Mouse (Mus musculus) CD4-positive, CD25-positive, alpha-beta regulatory T cell, adult 4 months (primary cell): Measurements from ENCODE around the gene Stam. TPM values are rescaled to one million over a fixed set of nuclear protein-coding genes. Genes with fewer than 3 reads are reported as not detected.
A peak's percentile ranks its signal among the peaks of the same experiment; 100 is the strongest.

Experiments
- ATAC-seq: one replicate; pipeline ENCODE4 v1.8.0; 2017
- polyA plus RNA-seq, 2 experiments: library from polyadenylated mRNA; unstranded; fragments of 100-300 nt; shearing (Covaris generic); gene quantifications; one replicate each; pipeline ENCODE4 v1.2.1; 2017

Gene Stam
- polyA plus RNA-seq, 2 experiments from 2014 or later, result 13.6 to 14.0 TPM

GRCm38 (mm10) chr2:14127629-14128028 is 53.7 kb downstream of the Stam start:
- ATAC-seq, result no peak

GRCm38 (mm10) chr2:14130641-14131339 is 56.9 kb downstream of the Stam start:
- ATAC-seq, result peak; percentile 89

DNA sequence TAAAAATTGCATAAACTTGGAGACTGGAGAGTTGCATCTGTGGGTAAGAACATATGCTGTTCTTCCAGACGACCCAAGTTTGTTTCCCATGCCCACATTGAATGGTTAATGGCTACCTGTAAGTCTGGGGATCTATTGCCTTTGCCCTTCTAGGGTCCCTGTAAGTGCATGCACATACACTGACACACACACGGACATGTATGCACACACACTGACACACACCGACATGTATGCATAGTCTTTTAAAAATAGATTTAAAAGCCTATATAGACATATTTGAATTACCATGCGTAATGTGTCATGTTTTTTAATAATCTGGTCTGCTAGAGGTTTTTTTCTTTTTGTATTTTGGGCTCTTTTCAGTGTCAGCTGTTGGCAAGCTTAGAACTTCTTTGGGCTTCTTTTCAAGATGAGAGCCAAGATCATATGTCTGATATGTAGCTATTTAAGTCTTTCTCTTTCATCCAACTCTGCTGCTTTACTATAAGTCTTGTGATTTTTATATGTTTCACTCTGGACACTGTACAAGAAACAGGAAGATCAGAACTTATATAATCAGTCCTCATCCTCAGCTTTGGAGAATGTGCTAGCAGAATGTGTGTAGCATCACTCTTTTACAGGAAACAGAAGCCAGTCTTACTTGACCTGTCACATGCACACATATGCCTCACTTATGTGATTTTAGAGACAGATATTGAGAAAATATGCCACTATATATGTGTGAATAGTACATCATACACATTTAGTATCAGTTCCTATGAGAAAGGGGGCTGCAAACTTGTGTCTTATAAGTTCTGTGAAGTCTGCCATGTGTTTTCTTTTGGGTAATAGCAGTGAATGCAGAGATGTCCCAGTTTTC is 58.8 kb downstream of the Stam start:
- no peak for ATAC-seq

GRCm38 (mm10) chr2:14136906-14137305 is 63.0 kb downstream of the Stam start:
- ATAC-seq, result no peak

DNA sequence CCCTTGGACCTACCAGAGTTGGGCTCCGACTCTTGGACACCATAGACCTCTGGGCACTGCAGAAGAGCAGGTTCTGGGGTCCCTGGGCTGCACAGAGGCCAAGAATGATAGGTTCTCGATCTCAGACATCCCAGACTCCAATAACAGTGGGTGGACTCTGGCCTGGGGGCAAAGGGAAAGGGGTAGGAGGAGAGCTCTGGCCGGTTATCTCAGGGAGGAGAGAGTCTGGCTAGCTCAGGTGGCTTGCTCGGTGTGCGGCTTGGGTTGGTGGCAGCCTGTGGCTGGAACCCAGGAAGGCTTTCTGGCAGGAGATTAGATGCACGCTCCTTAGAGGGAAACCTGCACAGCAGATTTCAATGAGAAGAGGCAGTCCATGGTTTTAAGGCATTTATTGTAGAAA is 65.7 kb downstream of the Stam start:
- no peak for ATAC-seq

DNA sequence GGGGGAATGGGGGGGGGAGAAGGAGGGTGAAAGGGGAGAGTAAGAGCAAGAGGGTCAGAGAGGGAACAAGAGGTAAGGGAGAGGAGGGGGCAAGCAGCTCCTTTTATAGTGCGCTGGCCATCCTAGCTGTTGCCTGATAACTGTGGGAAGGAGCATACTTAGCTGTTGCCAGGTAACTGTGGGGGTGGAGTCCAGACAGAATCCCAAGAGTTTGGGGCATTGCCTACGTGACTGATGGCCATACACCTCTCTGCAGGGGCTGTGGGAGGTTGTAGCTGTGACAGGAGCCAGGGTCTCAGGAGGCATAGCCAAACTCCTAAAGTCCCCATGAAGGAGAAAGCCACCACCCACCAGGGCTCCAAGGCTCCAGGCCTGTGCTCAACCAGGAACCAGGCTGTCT is 66.1 kb downstream of the Stam start:
- no peak for ATAC-seq

GRCm38 (mm10) chr2:14145311-14145710 is 71.4 kb downstream of the Stam start:
- ATAC-seq, result no peak

DNA sequence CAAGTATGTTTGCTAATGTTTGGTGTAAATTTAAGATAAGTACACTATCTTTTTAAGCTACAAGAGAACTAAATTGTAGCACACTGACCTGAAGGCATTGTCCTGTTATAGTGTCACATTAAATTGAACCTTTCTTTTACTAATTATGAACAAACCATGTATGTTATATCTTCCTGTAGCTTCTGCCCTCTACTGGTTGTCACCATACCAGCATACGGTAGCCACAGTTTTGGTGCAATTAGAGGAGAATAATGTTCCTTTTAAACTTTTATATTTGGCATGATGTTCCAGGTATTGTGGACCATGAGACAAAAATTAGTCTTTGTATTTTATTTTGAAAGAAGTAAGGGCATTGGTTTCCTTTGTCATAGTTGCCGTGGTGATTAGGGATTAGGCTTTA is 73.0 kb downstream of the Stam start:
- ATAC-seq, result peak; percentile 49

- ATAC-seq, result no peak
These were observed 76.9 kb downstream of the Stam start for GRCm38 (mm10) chr2:14150829-14151228.

DNA sequence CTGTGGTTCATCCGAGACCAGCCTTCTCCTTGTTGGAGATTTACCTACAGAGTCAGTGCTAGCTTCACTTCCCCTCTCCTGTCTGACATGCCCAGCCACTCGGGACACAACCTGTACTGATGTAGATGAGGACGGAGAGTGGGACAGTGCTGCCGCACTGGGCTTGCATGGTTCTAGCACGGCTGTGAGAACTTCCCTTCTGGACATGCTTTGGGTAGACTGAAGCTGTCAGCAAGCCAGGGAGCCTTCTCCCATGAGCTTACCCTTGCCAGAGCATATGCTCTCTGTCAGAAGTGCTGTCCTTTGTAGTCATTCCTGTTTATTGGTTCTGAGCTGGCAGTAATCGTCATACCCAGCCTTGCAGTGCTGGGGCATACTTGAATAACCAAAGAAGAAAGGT is 78.0 kb downstream of the Stam start:
- no peak for ATAC-seq

- no peak for ATAC-seq
These were observed 85.1 kb downstream of the Stam start for GRCm38 (mm10) chr2:14159047-14159446.

DNA sequence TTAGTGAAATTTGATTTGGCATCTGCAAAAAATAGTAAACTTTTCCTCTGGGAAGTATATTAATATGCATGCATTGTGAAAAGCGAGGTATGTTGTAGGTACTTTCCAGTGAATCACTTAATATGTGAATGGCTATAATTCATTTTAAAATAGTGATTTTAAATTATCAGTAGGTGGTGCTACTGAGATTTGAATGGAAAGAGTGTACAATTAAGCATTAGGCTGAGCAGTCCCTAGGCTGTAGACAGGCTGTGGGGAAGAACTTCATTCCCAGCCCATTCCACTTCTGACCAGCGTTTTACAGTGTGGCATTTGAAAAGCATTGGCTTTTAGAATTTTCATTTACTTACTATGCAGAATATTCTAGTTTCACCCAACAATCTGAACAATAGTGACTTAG is 85.9 kb downstream of the Stam start:
- ATAC-seq, result no peak

DNA sequence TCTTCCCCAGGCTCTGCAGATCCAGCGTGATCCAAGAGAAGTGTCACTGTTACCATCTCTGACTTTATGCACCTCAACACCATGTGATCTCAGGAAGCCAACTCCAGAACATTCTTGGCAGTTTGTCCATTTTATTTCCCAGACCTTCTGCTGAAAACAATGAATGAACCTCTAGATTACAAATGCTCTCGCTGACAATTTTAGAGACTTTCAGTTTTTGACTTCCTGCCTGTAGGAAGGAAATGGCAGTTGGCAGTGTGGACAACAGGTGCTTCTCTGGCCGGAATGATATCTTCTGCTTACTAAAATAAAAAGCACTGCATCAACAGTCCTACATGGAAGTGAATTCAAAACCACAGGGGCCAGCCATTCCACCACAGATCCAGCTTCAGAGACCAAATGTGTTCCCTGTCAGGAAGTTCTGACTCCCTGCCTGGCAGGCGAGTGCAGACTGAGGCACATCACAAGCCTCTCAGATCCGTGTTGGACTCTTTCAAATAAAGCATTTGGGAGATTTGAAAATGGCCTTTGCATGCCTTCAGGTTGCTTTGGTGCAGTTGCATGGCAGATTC is 90.6 kb downstream of the Stam start:
- ATAC-seq, result no peak

- no peak for ATAC-seq
These were observed 91.2 kb downstream of the Stam start for GRCm38 (mm10) chr2:14165066-14165465.

DNA sequence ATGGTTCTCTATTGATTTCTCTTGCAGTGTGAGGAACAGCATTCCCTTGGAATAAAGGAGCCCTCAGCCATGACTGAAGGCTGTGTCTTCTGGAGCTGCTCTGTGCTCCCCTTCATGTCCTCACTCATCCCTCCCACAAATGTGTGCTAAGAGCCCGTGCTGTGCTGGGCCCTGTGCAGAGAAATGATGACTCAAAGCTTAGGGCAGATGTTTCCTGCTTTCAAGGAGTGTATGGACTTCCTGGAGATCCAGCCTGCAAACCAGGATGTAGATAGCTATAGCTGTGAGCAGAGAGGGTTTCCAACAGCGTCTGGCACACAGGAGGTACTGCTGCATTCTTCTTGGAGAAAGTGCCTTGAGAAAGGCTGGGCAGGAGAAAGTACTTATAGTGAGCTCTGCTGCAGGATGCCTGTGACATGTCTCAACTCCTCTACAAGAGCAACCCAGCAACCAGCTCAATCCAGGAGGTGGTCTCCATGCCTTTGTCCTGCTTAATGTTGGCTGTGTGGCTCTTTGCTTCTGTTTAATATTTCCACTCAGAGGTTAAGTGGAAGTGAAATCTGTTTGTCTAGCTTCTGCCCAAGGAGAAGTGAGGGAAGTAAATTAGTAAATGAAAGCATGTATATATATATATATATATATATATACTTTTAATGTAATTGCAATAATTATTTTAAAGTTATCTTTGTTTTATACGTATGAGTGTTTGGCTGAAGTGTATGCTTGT is 91.9 kb downstream of the Stam start:
- no peak for ATAC-seq

DNA sequence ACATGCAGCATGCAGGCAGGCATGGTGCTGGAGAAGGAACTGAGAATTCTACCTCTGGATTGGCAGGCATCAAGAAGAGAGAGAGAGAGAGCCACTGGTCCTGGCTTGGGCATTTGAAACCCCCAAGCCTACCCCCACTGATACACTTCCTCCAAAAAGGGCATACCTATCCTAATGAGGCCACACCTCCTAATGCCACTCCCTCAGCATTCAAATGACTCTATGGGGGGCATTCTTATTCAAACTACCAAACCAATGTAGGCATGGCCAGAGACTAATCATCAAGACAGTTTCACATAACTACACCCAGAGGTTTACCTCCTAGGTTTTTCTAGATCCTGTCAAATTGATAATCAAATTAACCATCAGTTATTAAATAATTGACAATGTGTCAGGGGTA is 93.8 kb downstream of the Stam start:
- no peak for ATAC-seq

DNA sequence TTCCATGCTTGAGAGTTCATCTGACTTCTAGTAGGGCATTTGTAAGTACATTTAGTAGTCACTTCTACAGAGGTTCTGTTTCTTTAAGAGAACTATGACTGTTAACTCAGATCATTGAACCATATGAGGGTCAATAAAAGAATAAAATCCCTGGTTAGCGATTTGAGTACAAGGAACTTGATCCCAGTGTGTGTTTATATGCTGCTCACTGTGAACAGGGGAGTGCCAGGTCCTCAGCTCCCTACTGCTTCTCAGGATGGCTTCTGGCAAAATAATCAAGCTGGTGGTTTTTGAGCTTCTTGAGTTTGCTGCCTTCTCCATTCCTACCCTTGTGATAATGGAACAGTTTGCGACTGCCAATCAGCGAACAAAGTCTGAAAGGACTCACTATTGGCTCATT is 100.4 kb downstream of the Stam start, which contains the start of gene Tmem236:
Gene Tmem236 (plus strand): TSS at position 190 of the 400 bp plus-strand sequence.
- ATAC-seq, result no peak

DNA sequence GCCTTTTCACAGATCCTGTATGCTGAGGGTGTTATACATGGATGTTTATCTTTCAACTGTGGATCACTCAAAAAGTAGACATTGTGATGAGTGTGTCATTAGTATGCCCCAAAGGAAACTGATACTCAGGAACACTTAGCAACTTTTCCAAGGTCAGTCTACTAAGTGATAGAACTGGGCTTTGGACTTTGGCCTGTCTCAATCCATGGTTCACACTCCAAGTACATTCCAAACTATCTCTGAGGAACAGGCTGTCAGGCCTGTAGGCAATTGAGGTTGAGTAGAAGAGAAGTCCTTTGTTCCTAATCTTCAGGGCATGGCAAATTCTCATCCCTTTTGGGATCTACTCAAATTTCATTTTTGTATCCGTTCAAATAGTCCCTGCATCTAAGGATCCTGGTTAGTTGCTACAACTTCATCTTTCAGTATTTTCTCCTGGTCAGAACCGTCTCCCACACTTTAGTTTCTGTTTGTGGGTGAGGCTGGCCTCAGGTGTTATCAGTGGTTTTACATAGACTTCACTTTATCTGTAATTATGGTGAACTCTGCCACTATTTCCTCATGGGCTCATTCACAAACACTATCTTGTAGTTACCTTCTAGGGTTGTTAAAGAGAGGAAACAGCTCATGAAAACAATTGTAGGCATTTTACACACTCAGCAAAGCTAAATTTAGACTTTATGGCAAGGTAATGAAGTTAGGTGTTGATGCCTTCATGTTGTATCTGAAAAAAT is 102.7 kb downstream of the Stam start:
- no peak for ATAC-seq

DNA sequence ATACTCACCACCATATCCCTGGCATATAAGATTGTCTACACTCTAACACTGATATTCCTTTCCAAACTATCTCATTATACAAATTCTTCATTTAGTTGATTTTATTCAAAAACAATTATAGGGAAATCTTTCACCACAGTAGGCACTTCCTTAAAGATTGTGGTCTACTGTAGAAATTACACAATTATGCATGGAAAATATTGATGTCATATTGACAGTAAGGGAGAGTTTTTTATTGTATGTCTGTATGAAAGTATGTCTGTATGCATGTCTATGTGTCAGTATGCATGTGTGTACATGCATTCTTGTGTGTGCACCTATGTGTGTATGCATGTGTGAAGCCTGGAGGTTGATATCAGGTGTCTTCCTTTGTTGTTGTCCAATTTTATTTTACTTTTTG is 110.5 kb downstream of the Stam start:
- no peak for ATAC-seq

DNA sequence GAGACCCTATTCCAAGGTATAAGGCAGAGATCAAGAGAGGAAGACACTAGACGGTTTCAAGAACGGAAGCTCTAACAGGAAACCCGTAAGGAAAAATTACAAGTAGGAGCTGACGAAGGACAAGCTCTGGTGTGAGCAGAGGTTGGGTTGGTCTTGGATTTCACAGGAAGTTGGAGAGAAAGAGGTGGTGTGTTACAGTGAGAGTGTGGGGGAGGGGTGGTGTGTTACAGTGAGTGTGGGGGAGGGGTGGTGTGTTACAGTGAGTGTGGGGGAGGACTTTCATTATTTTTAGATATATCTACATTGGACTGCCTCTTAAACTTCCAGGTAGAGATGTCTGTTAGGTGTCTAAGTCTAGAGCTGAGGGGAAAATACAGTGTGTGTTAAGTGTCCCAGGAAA is 116.8 kb downstream of the Stam start:
- ATAC-seq, result no peak

DNA sequence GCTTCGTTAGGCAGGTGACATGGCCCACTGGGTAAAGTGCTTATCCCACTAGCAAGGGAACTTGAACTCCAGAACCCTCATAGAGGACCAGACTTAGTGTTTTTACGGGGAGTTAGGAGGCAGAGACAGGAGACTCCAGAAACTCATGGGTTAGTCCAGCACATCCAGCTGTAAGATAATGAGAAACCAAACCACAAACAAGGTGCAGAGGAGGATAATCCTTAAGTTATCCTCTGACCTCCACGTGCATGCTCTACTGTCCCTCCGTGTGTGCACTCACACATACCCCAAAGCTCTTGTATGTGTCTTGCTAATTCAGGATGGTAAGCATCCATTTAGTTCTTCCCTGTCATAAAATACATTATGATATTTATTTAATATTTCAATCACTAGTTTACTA is 117.7 kb downstream of the Stam start:
- no peak for ATAC-seq

- ATAC-seq, result no peak
These were observed 118.1 kb downstream of the Stam start for GRCm38 (mm10) chr2:14192046-14192445.
